Mouse (Mus musculus): Measurements from ENCODE around the gene 1700008O03Rik. TPM values are rescaled to one million over a fixed set of nuclear protein-coding genes. Genes with fewer than 3 reads are reported as not detected.

Gene 1700008O03Rik
- 1.7 TPM in 2 replicates for polyA plus RNA-seq (2021; fragmentation: Nextera tagmentation)
- long read RNA-seq, experiment 1, partial matches to known transcripts, result 0 of 6 reads
- long read RNA-seq, experiment 1, other reads (novel, unspliced or antisense), result 4 of 6 reads
- long read RNA-seq, experiment 2, partial matches to known transcripts, result 2 of 2 reads
- long read RNA-seq, experiment 2, other reads (novel, unspliced or antisense), result 0 of 2 reads

DNA sequence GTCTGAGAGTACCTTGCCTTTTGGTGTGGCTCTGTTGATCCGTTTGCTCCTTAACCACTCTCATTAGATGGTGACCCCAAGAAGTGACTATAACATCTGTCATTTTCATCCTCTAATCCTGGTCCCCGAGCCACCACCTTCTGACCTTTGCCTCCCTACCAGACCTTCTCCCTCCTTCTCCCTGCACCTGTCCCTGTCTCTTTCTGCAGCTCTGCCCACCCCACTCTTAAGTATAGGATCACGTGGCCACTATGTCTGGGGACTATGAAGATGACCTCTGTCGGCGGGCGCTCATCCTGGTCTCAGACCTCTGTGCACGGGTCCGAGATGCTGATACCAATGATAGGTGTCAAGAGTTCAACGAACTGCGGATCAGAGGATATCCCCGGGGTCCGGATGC, at the start of gene 1700008O03Rik:
Gene 1700008O03Rik, minus strand, starts transcription at position 101 of the 400 bp plus-strand sequence.

DNA sequence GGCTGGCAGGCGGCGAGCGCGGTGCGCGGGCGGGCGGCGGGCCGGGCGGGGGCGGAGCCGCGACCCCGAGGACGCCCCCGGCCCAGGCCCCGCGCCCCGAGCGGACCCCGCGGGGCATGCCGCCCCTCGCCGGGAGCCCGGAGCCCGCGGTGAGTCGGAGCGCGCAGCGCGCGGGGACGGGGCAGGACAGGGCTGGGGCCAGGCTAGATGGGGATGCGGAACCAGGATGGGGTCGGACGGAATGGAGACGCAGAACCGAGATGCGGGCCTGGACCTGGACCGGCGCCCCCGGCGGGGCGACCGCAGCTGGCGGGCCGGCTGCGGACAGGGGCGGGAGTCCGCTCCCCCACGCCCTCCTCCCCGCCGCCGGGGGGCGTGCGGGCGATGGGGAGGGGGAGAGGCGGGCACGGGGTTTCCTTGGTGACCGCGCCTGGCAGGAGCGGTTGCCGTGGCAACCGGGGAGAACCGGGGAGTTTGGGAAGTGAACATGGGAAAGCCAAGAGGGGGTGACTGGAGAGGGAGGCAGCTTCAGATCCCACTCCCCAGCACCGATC, 43.4 kb upstream of the 1700008O03Rik start, which contains the start of gene Lrrc4b:
Gene Lrrc4b, plus strand, starts transcription at position 51 of the 554 bp plus-strand sequence.

DNA sequence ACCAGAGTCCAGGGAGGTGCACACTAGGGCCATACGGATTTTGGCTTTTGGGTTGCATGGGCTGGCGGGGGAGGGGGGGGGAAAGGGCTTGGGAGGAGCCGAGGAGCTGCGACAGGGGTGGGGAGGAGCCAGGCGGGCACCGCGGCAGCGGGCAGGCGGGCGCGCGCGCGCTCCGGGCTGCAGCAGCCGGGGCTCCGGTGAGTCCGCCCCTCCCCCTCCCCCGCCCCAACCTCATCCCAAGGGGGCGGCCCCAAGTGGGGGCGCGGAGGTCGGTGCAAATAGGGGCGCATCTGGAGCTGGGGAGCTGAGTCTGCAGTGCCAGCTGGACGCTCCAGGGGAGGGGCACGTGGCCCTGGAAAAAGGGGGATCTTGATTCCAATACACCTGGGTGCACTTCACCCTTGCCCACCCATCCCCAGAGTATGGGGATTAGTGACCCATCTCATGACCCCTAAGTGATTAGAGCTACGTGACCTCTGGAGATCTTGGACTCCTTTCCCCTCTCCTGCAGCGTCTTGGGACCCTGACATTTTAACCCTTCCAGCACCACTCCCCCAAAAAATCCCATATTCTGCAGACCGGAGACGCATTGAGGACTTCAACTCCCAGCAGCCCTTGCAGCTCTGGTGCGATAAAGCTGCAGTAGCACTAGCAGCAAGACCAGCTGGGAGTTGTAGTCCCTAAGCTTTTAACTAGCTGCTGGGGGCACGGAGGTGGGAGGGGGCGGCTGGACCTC, 1.5 kb downstream of the 1700008O03Rik start, which contains the start of gene Syt3:
Gene Syt3, plus strand, starts transcription at position 123 of the 736 bp plus-strand sequence.

Other genes starting within 250 kb of the 1700008O03Rik start
- not detected in 2 replicates for gene Klk1b16, start 249.1 kb downstream of the 1700008O03Rik start, polyA plus RNA-seq (2021; fragmentation: Nextera tagmentation)
- not detected in 2 replicates for gene Klk1b24, start 197.6 kb downstream of the 1700008O03Rik start, polyA plus RNA-seq (2021; fragmentation: Nextera tagmentation)
- not detected in 2 replicates for gene Klk1b3, start 187.6 kb downstream of the 1700008O03Rik start, polyA plus RNA-seq (2021; fragmentation: Nextera tagmentation)
- not detected in 2 replicates for gene Klk1b4, start 178.4 kb downstream of the 1700008O03Rik start, polyA plus RNA-seq (2021; fragmentation: Nextera tagmentation)
- not detected in 2 replicates for gene Klk1b5, start 169.9 kb downstream of the 1700008O03Rik start, polyA plus RNA-seq (2021; fragmentation: Nextera tagmentation)
- gene Klk1, start 160.5 kb downstream of the 1700008O03Rik start, polyA plus RNA-seq (2021; fragmentation: Nextera tagmentation), result not detected in 2 replicates
- not detected in 2 replicates for gene Gm36864, start 149.6 kb downstream of the 1700008O03Rik start, polyA plus RNA-seq (2021; fragmentation: Nextera tagmentation)
- 2.1 TPM in 2 replicates for gene 1700028J19Rik, start 139.1 kb downstream of the 1700008O03Rik start, polyA plus RNA-seq (2021; fragmentation: Nextera tagmentation)
- gene 2410002F23Rik, start 139.1 kb downstream of the 1700008O03Rik start, polyA plus RNA-seq (2021; fragmentation: Nextera tagmentation), result 86.1 and 106 TPM in 2 replicates
- gene Acp4, start 128.4 kb downstream of the 1700008O03Rik start, polyA plus RNA-seq (2021; fragmentation: Nextera tagmentation), result not detected in 2 replicates
- not detected in 2 replicates for gene Gm15517, start 124.4 kb downstream of the 1700008O03Rik start, polyA plus RNA-seq (2021; fragmentation: Nextera tagmentation)
- 3.2 and 3.9 TPM in 2 replicates for gene Clec11a, start 78.9 kb downstream of the 1700008O03Rik start, polyA plus RNA-seq (2021; fragmentation: Nextera tagmentation)
- gene Shank1, start 75.6 kb downstream of the 1700008O03Rik start, polyA plus RNA-seq (2021; fragmentation: Nextera tagmentation), result 86.1 and 191 TPM in 2 replicates
- gene Syt3, start 1.7 kb downstream of the 1700008O03Rik start, polyA plus RNA-seq (2021; fragmentation: Nextera tagmentation), result 35.1 and 37.3 TPM in 2 replicates
- 6.2 and 11.6 TPM in 2 replicates for gene Lrrc4b, start 43.2 kb upstream of the 1700008O03Rik start, polyA plus RNA-seq (2021; fragmentation: Nextera tagmentation)
- 0.58 and 0.73 TPM in 2 replicates for gene Aspdh, start 79.6 kb upstream of the 1700008O03Rik start, polyA plus RNA-seq (2021; fragmentation: Nextera tagmentation)
- 104 and 106 TPM in 2 replicates for gene Josd2, start 82.2 kb upstream of the 1700008O03Rik start, polyA plus RNA-seq (2021; fragmentation: Nextera tagmentation)
- 176 and 362 TPM in 2 replicates for gene Emc10, start 110.7 kb upstream of the 1700008O03Rik start, polyA plus RNA-seq (2021; fragmentation: Nextera tagmentation)
- 6.3 and 9.3 TPM in 2 replicates for gene Fam71e1, start 110.8 kb upstream of the 1700008O03Rik start, polyA plus RNA-seq (2021; fragmentation: Nextera tagmentation)
- 0.15 and 0.18 TPM in 2 replicates for gene Mybpc2, start 138.8 kb upstream of the 1700008O03Rik start, polyA plus RNA-seq (2021; fragmentation: Nextera tagmentation)
- 0.05 TPM in 1 of 2 replicates, not detected in the other for gene Spib, start 146.3 kb upstream of the 1700008O03Rik start, polyA plus RNA-seq (2021; fragmentation: Nextera tagmentation)
- gene Pold1, start 163.0 kb upstream of the 1700008O03Rik start, polyA plus RNA-seq (2021; fragmentation: Nextera tagmentation), result 5.5 and 5.9 TPM in 2 replicates
- 42.0 and 67.6 TPM in 2 replicates for gene Nr1h2, start 168.1 kb upstream of the 1700008O03Rik start, polyA plus RNA-seq (2021; fragmentation: Nextera tagmentation)
- 0.23 and 0.34 TPM in 2 replicates for gene Napsa, start 186.6 kb upstream of the 1700008O03Rik start, polyA plus RNA-seq (2021; fragmentation: Nextera tagmentation)
- gene Kcnc3, start 204.8 kb upstream of the 1700008O03Rik start, polyA plus RNA-seq (2021; fragmentation: Nextera tagmentation), result 2.6 and 34.9 TPM in 2 replicates

All from left cerebral cortex, adult 6 months (tissue).